Mouse (Mus musculus) heart, embryonic 16.5 days (tissue): ENCODE measurements around the gene Fcnb. TPM values are rescaled to one million over a fixed set of nuclear protein-coding genes. Genes with fewer than 3 reads are reported as not detected.

Source experiments
- ATAC-seq: fragments of 200-750 bp; cut with Nextera tagmentation; replicated peaks from 2 replicates; pipeline ENCODE4 v1.8.0; 2017; ENCODE audit warnings: moderate number of reproducible peaks; ENCODE audit not compliant: insufficient read depth, low FRiP score; ENCODE audit errors: extremely low read depth
- H3K27ac ChIP-seq: fragments of 300-500 bp; sonication (generic); 2 replicates; pipeline ENCODE4 v1.5.1; 2014; ENCODE audit warnings: mild to moderate bottlenecking, low read length, control low read depth, moderate library complexity
- H3K27me3 ChIP-seq: fragments of 300-500 bp; sonication (generic); 2 replicates; pipeline ENCODE4 v1.6.1; 2014; ENCODE audit warnings: low read length, mixed read lengths; ENCODE audit not compliant: control insufficient read depth, insufficient read depth
- H3K36me3 ChIP-seq: fragments of 300-500 bp; sonication (generic); 2 replicates; pipeline ENCODE4 v1.6.1; 2014; ENCODE audit not compliant: control insufficient read depth, insufficient read depth
- H3K4me1 ChIP-seq: fragments of 300-500 bp; sonication (generic); 2 replicates; pipeline ENCODE4 v1.6.1; 2014; ENCODE audit warnings: low read length, mixed read lengths; ENCODE audit not compliant: control insufficient read depth, insufficient read depth
- H3K4me2 ChIP-seq: fragments of 300-500 bp; sonication (generic); 2 replicates; pipeline ENCODE4 v1.6.1; 2014; ENCODE audit warnings: low read depth, mild to moderate bottlenecking, control low read depth, low read length
- H3K4me3 ChIP-seq: fragments of 300-500 bp; sonication (generic); 2 replicates; pipeline ENCODE4 v1.5.1; 2014; ENCODE audit warnings: mild to moderate bottlenecking, control low read depth, low read length
- H3K9ac ChIP-seq: fragments of 300-500 bp; sonication (generic); 2 replicates; pipeline ENCODE4 v1.6.1; 2014; ENCODE audit warnings: low read length, control low read depth
- H3K9me3 ChIP-seq: fragments of 300-500 bp; sonication (generic); replicated peaks from 2 replicates; pipeline ENCODE4 v1.6.1; 2016; ENCODE audit warnings: low read length; ENCODE audit not compliant: control insufficient read depth
- WGBS: fragments of 180-500 bp; shearing (Covaris S2); extraction: QIAGEN DNeasy Blood & Tissue Kit; methylation state at CpG from one replicate; pipeline ENCODE4 v1.1.7; 2014; 5-methylcytosine and 5-hydroxymethylcytosine counted together
- polyA plus RNA-seq: library from polyadenylated mRNA; unstranded; fragments of >200 nt; fragmentation: Nextera tagmentation; extraction: Ambion mirVana; gene quantifications from 2 replicates; pipeline ENCODE4 v1.2.1, GENCODE M21; 2015

The Fcnb gene
- polyA plus RNA-seq, 1 experiment from 2014 or later: 0.47 TPM

DNA sequence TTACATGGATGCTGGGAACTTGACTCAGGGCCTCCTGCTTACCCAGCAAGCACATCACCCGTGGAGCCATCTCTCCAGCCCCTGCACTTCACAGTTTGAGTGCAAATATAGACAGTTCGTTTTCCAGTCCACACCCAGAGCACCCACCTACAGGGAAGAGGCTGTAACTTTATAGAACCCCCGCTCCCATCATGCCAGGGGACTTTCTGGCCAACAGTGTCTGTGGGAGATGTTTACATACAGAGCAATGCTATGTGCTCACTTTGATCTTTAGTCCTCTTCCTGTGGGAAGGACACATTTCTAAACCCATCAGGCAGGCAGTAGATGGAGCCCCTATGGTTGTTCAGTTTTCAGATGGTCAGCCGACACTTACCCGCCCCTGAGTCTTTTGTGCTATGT is 18.0 kb downstream of the Fcnb start:
- Histone ChIP-seq H3K9me3 (no peaks in the 10 kb centered on the region), H3K27me3 (no peaks in the 10 kb centered on the region), H3K9ac (no peak overlapping the region), H3K4me1 (no peaks in the 10 kb centered on the region), H3K4me2 (no peak overlapping the region), H3K36me3 (no peaks in the 10 kb centered on the region), H3K27ac (no peak overlapping the region), H3K4me3 (no peak overlapping the region)
- WGBS: 61% methylated on average over 5 of the region's 5 CpGs
- ATAC-seq: no peak

DNA sequence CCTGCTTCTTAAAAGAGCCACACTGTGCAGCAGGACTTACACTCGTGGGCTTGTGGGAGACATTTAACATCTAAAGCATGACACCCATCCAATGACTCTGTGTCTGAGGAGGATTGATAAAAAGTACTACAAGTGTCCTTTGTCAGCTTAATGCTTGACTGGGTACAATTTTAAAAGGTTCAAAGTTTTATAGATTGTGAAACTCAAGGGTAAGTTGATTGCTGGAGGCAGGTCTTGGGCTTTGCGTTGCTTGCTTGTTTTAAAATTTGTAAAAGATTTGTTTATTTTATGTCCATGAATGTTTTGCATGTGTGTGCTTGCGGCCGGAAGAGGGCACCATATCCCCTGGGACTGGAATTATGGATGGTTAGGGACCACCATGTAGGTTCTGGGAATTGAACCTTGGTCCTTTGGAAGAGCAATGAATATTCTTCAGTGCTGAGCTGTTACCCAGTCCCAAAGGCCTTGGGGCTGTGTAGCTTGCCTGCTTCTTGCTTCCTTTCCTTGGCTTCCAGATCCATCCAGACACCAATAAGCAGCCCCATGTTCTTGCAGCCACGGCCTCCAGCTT is 19.5 kb downstream of the Fcnb start:
- Histone ChIP-seq H3K9ac (no peak overlapping the region), H3K36me3 (no peaks in the 10 kb centered on the region), H3K4me3 (no peak overlapping the region), H3K9me3 (no peaks in the 10 kb centered on the region), H3K4me2 (no peak overlapping the region), H3K4me1 (no peaks in the 10 kb centered on the region), H3K27me3 (no peaks in the 10 kb centered on the region), H3K27ac (no peak overlapping the region)
- 84% methylated on average over 5 of the region's 5 CpGs for WGBS
- no peak for ATAC-seq

DNA sequence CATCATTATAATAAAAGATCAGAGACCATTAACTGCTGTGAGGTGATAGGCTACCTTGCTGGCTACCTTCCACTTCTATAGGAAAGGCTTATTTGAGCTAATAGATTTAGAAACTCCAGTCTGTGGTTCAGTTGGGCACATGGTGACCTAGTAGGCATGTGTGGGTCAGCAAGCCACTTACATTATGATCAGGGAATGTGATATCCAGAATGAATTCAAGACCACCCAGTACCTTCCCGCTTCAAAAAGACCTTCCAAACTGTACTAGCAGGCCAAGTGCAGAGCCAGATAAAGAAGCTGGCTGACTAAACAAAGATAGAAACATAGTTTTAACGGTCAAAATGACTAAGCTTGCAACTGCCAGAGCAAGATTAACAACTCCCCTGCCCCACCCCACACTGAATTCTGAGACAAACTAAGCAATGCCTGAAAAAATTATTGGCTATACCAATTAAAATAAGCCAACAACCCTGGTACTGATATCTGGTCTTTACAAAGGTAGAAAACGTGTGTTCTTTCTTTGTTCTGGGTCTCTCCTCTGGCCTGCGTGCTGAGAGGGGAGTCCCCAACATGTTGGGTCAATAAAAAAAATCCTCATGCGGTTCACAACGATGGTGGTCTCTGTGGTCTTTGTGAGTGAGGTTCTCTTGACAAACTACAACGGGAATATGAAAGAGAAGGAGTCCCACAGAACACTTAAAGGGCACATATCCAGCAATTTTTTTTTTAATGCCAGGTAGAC is 20.2 kb downstream of the Fcnb start:
- Histone ChIP-seq H3K9ac (no peak overlapping the region), H3K9me3 (no peaks in the 10 kb centered on the region), H3K4me2 (no peak overlapping the region), H3K27ac (no peak overlapping the region), H3K4me3 (no peak overlapping the region), H3K4me1 (no peaks in the 10 kb centered on the region), H3K36me3 (no peaks in the 10 kb centered on the region), H3K27me3 (no peaks in the 10 kb centered on the region)
- no peak for ATAC-seq
- 59% methylated on average over 7 of the region's 7 CpGs for WGBS

DNA sequence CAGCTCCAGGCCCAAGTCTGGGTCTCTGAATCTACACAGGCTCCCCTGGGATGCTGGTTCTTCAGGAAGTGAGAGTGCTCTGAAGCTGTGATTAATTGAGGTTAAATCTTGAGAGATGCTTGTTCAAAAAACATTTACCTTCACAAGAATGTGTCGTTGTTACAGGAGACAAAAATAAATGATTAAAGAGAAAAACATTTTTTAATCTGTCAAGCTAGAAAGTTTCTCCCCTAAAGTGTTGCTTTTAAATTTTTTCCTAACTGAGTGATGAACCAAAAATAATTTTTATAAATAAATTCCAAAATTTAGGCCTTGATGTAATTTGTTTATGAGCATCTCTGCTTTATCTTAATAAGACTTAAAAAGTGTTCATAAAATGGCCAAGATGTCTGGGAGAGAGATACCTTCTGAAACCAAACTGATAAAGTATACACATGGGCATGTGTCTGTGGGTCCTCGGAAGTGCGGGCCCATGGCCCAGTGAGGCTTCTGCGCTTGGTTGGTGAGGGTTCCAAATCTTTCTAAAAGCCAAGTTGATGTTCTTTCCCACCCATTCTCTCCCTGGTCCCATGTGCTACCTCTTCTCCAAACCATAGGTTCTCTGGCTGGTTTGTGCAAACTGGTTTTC is 20.9 kb downstream of the Fcnb start:
- Histone ChIP-seq H3K27me3 (no peaks in the 10 kb centered on the region), H3K9me3 (no peaks in the 10 kb centered on the region), H3K4me1 (no peaks in the 10 kb centered on the region), H3K9ac (no peak overlapping the region), H3K4me3 (no peak overlapping the region), H3K27ac (no peak overlapping the region), H3K4me2 (no peak overlapping the region), H3K36me3 (no peaks in the 10 kb centered on the region)
- ATAC-seq: no peak
- WGBS: 84% methylated on average over 4 of the region's 4 CpGs

DNA sequence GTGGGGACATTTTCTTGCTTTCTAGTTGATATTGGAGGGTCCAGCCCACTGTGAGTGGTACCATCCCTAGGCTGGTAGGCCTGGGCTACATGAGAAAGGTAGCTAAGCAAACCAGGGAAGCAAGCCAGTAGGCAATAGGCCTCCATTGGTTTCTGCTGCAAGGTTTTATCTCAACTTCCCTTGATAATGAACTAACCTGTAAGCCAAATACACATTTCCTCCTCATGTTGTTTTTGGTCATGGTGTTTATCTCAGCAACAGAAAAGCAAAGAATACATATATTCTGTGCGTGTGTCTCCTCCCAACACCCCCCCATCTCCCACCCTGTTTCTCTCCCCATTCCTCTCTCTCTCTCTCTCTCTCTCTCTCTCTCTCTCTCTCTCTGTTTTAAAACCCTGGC is 24.8 kb downstream of the Fcnb start:
- 75% methylated on average over 1 of the region's 1 CpGs for WGBS
- no peaks in the 10 kb centered on the region for H3K4me1 ChIP-seq
- ATAC-seq: no peak

DNA sequence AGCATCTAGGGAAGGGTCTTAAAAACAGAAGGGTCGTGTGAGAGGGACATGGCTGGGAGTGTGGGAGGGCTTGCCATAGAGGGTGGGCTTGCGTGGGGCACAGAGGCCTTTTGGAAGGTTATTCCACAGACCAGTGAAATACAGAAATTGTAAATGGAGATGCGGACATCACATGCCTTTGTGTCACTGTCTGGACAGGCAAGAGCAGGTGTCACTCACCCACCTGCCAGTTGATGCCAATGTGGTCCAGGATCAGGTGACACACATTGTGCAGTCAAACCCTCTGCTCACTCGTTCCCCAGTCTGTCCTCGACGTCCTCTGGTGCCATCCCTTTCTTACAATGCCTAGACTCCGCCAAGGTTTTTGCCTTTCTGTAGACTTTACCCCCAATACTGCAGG is 37.6 kb downstream of the Fcnb start:
- no peak for ATAC-seq
- Histone ChIP-seq H3K27ac (no peak overlapping the region), H3K9ac (no peak overlapping the region), H3K9me3 (no peaks in the 10 kb centered on the region), H3K4me3 (no peak overlapping the region), H3K4me1 (no peaks in the 10 kb centered on the region), H3K27me3 (no peaks in the 10 kb centered on the region; the same call in 1 of the 2 replicates), H3K36me3 (no peaks in the 10 kb centered on the region), H3K4me2 (no peak overlapping the region)
- 69% methylated on average over 7 of the region's 7 CpGs for WGBS

More for the DNA sequence above, 24.8 kb downstream of the Fcnb start:
- H3K4me3 ChIP-seq: no peak overlapping the region
- H3K4me2 ChIP-seq: no peak overlapping the region
- no peak overlapping the region for H3K9ac ChIP-seq
- no peak overlapping the region for H3K27ac ChIP-seq
- H3K27me3 ChIP-seq: no peaks in the 10 kb centered on the region
- H3K9me3 ChIP-seq: no peaks in the 10 kb centered on the region
- H3K36me3 ChIP-seq: no peaks in the 10 kb centered on the region

DNA sequence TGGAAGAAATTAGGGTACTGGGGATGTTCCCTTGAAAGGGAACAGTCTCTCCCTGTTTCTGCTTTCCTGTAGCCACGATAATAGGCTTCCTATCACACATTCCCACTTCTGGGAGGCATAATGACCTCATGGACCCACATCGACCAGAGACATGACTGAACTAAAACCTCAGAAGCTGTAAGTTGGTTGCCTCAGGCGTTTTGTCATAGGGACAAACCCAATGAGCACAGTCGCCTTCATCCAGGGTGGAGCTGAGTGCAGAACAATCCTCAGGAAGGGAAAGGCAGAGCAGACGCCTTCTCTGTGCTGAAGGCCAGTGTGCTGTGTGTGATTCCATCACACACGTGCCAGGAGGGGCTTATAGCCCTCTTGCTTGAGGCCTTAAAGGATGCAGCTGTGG is 38.4 kb downstream of the Fcnb start:
- Histone ChIP-seq H3K4me3 (no peak overlapping the region), H3K27ac (no peak overlapping the region), H3K4me1 (no peaks in the 10 kb centered on the region), H3K4me2 (no peak overlapping the region), H3K9ac (no peak overlapping the region), H3K9me3 (no peaks in the 10 kb centered on the region), H3K27me3 (no peaks in the 10 kb centered on the region; the same call in 1 of the 2 replicates), H3K36me3 (no peaks in the 10 kb centered on the region)
- ATAC-seq: no peak
- 64% methylated on average over 6 of the region's 6 CpGs for WGBS

DNA sequence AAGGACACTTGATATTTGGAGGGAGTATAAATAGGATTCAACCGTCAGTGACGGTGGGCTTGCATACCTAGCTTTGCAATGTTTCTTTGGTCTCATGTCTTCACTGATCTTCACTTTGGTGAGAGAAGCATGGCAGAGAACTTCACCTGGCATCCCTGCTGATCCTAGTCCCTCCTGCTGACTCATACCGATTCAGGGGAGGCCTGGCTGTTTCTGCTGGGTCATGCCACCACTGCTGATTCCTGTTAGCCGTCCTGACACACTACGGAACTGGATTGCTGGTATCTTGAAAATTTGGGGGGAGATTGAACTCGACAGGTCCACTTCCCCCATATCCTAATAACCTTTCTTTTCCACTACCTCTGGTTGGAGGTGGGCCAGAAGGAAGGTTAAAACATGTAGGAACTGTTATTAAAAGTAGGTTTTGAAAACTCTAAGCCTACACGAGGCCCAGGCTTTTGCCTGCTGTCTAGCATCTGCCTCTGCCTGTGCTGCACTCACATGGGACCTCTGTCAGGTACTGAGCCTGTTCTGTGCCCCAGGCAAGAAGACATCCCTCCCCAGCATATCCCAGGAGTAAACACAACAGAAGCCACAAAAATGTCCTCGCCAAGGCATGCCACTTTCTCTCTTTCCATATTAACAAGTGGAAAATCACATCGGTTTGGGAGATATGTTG is 39.6 kb downstream of the Fcnb start:
- Histone ChIP-seq H3K4me3 (no peak overlapping the region), H3K4me1 (no peaks in the 10 kb centered on the region), H3K27me3 (no peaks in the 10 kb centered on the region), H3K27ac (no peak overlapping the region), H3K9me3 (no peaks in the 10 kb centered on the region), H3K36me3 (no peaks in the 10 kb centered on the region), H3K4me2 (no peak overlapping the region), H3K9ac (no peak overlapping the region)
- 81% methylated on average over 9 of the region's 9 CpGs for WGBS
- ATAC-seq: no peak

DNA sequence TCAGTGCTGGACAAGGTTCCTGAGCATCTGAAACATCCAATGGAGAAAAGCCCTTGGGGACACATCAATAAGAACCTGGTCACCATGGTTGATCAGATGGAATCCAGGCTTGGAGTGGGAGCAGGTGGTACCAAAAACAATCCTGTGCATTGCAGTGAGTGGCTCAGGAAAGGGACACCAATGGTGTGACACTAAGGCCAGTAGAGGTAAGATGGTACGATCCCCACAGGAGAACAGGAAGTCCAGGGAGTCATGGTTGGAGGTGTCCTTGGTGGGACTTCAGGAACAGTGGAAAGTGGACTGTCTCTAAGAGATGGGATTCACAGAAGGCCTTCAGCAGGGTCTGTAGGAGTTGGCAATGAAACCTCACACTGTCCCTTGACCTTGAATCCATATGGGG is 44.2 kb downstream of the Fcnb start:
- Histone ChIP-seq H3K4me1 (peaks cover 10% of the 10 kb centered on the region), H3K9ac (no peak overlapping the region), H3K36me3 (no peaks in the 10 kb centered on the region), H3K9me3 (no peaks in the 10 kb centered on the region), H3K27me3 (no peaks in the 10 kb centered on the region), H3K27ac (no peak overlapping the region), H3K4me3 (no peak overlapping the region), H3K4me2 (no peak overlapping the region)
- no peak for ATAC-seq
- WGBS: 85% methylated on average over 1 of the region's 1 CpGs
